Mouse (Mus musculus): ENCODE results near the gene Ano2. TPM values are rescaled to one million over a fixed set of nuclear protein-coding genes. Genes with fewer than 3 reads are reported as not detected.

Gene Ano2
- polyA plus RNA-seq (2012; rRNA removed), result 0.08 and 0.66 TPM in 2 replicates

GRCm38 (mm10) chr6:125690057-125690703 is at the start of gene Ano2:
Gene Ano2 (plus strand): TSS chr6:125690419.
- WGBS, result 10% methylated on average over 20 of the region's 20 CpGs
- no peaks in the 10 kb centered on the region for H3K4me1 ChIP-seq (ENCODE audit: control insufficient read depth, insufficient read depth, insufficient read length, low read length)
- H3K4me3 ChIP-seq (ENCODE audit: low read depth, low read length), result no peak within 1 kb of the TSS
- TF ChIP-seq POLR2A (IDR thresholded peaks at IDR 0.05; ENCODE audit: low read depth, low read length) (no peak), CTCF (IDR thresholded peaks at IDR 0.05; ENCODE audit: extremely low read depth, insufficient read length, insufficient replicate concordance, low read depth, low read length) (no peak)
- H3K27ac ChIP-seq (ENCODE audit: insufficient read depth, low read depth, low read length), result no peak within 1 kb of the TSS
- H3K36me3 ChIP-seq (ENCODE audit: control insufficient read depth, insufficient read depth, low read length), result no peaks in the 10 kb centered on the region
- H3K27me3 ChIP-seq (ENCODE audit: control insufficient read depth, insufficient read depth, low read length), result no peaks in the 10 kb centered on the region

- Histone ChIP-seq H3K27ac (ENCODE audit: insufficient read depth, low read depth, low read length) (peak overlapping the region; percentile 43), H3K27me3 (ENCODE audit: control insufficient read depth, insufficient read depth, low read length) (no peaks in the 10 kb centered on the region), H3K4me3 (ENCODE audit: low read depth, low read length) (no peak overlapping the region), H3K4me1 (ENCODE audit: control insufficient read depth, insufficient read depth, insufficient read length, low read length) (peaks cover 7% of the 10 kb centered on the region; the same call in 1 of the 2 replicates), H3K36me3 (ENCODE audit: control insufficient read depth, insufficient read depth, low read length) (no peaks in the 10 kb centered on the region)
- TF ChIP-seq CTCF (IDR thresholded peaks at IDR 0.05; ENCODE audit: extremely low read depth, insufficient read length, insufficient replicate concordance, low read depth, low read length) (no peak), POLR2A (IDR thresholded peaks at IDR 0.05; ENCODE audit: low read depth, low read length) (no peak)
- 12% methylated on average over 4 of the region's 4 CpGs for WGBS
These were observed 49.7 kb upstream of the Ano2 start for GRCm38 (mm10) chr6:125640486-125640885.

- no peaks in the 10 kb centered on the region for H3K36me3 ChIP-seq (ENCODE audit: control insufficient read depth, insufficient read depth, low read length)
- no peak for TF ChIP-seq CTCF (IDR thresholded peaks at IDR 0.05; ENCODE audit: extremely low read depth, insufficient read length, insufficient replicate concordance, low read depth, low read length)
- TF ChIP-seq POLR2A (IDR thresholded peaks at IDR 0.05; ENCODE audit: low read depth, low read length), result no peak
- 90% methylated on average over 8 of the region's 8 CpGs for WGBS
- H3K4me3 ChIP-seq (ENCODE audit: low read depth, low read length), result no peak overlapping the region
- H3K27me3 ChIP-seq (ENCODE audit: control insufficient read depth, insufficient read depth, low read length), result no peaks in the 10 kb centered on the region
- peak overlapping the region; percentile 43 for H3K27ac ChIP-seq (ENCODE audit: insufficient read depth, low read depth, low read length)
- peaks cover 7% of the 10 kb centered on the region; the same call in 1 of the 2 replicates for H3K4me1 ChIP-seq (ENCODE audit: control insufficient read depth, insufficient read depth, insufficient read length, low read length)
These were observed 49.1 kb upstream of the Ano2 start for GRCm38 (mm10) chr6:125641146-125641545.

GRCm38 (mm10) chr6:125648964-125649363 is 41.3 kb upstream of the Ano2 start:
- Histone ChIP-seq H3K4me1 (ENCODE audit: control insufficient read depth, insufficient read depth, insufficient read length, low read length) (peaks cover 11% of the 10 kb centered on the region; the same call in 1 of the 2 replicates), H3K4me3 (ENCODE audit: low read depth, low read length) (no peak overlapping the region), H3K27me3 (ENCODE audit: control insufficient read depth, insufficient read depth, low read length) (no peaks in the 10 kb centered on the region), H3K36me3 (ENCODE audit: control insufficient read depth, insufficient read depth, low read length) (no peaks in the 10 kb centered on the region), H3K27ac (ENCODE audit: insufficient read depth, low read depth, low read length) (no peak overlapping the region)
- no peak for TF ChIP-seq CTCF (IDR thresholded peaks at IDR 0.05; ENCODE audit: extremely low read depth, insufficient read length, insufficient replicate concordance, low read depth, low read length)
- whole genome bisulfite sequencing, result 28% methylated on average over 12 of the region's 12 CpGs

- Histone ChIP-seq H3K27ac (ENCODE audit: insufficient read depth, low read depth, low read length) (no peak overlapping the region), H3K36me3 (ENCODE audit: control insufficient read depth, insufficient read depth, low read length) (no peaks in the 10 kb centered on the region), H3K4me1 (ENCODE audit: control insufficient read depth, insufficient read depth, insufficient read length, low read length) (peaks cover 8% of the 10 kb centered on the region; the same call in 1 of the 2 replicates), H3K27me3 (ENCODE audit: control insufficient read depth, insufficient read depth, low read length) (no peaks in the 10 kb centered on the region), H3K4me3 (ENCODE audit: low read depth, low read length) (no peak overlapping the region)
- TF ChIP-seq CTCF (IDR thresholded peaks at IDR 0.05; ENCODE audit: extremely low read depth, insufficient read length, insufficient replicate concordance, low read depth, low read length) (no peak), POLR2A (IDR thresholded peaks at IDR 0.05; ENCODE audit: low read depth, low read length) (no peak)
- WGBS, result 74% methylated on average over 3 of the region's 3 CpGs
These were observed 38.9 kb upstream of the Ano2 start for GRCm38 (mm10) chr6:125651335-125651734.

GRCm38 (mm10) chr6:125653416-125653815 is 36.8 kb upstream of the Ano2 start:
- peaks cover 8% of the 10 kb centered on the region; the same call in 1 of the 2 replicates for H3K4me1 ChIP-seq (ENCODE audit: control insufficient read depth, insufficient read depth, insufficient read length, low read length)
- no peak overlapping the region for H3K4me3 ChIP-seq (ENCODE audit: low read depth, low read length)
- WGBS, result 25% methylated on average over 1 of the region's 1 CpGs
- H3K36me3 ChIP-seq (ENCODE audit: control insufficient read depth, insufficient read depth, low read length), result no peaks in the 10 kb centered on the region
- TF ChIP-seq POLR2A (IDR thresholded peaks at IDR 0.05; ENCODE audit: low read depth, low read length) (no peak), CTCF (IDR thresholded peaks at IDR 0.05; ENCODE audit: extremely low read depth, insufficient read length, insufficient replicate concordance, low read depth, low read length) (no peak)
- H3K27me3 ChIP-seq (ENCODE audit: control insufficient read depth, insufficient read depth, low read length), result no peaks in the 10 kb centered on the region
- no peak overlapping the region for H3K27ac ChIP-seq (ENCODE audit: insufficient read depth, low read depth, low read length)

- 79% methylated on average over 13 of the region's 13 CpGs for WGBS
- Histone ChIP-seq H3K36me3 (ENCODE audit: control insufficient read depth, insufficient read depth, low read length) (no peaks in the 10 kb centered on the region), H3K4me1 (ENCODE audit: control insufficient read depth, insufficient read depth, insufficient read length, low read length) (no peaks in the 10 kb centered on the region), H3K27ac (ENCODE audit: insufficient read depth, low read depth, low read length) (no peak overlapping the region), H3K4me3 (ENCODE audit: low read depth, low read length) (no peak overlapping the region), H3K27me3 (ENCODE audit: control insufficient read depth, insufficient read depth, low read length) (no peaks in the 10 kb centered on the region)
- TF ChIP-seq POLR2A (IDR thresholded peaks at IDR 0.05; ENCODE audit: low read depth, low read length) (no peak), CTCF (IDR thresholded peaks at IDR 0.05; ENCODE audit: extremely low read depth, insufficient read length, insufficient replicate concordance, low read depth, low read length) (no peak)
These were observed 33.3 kb upstream of the Ano2 start for GRCm38 (mm10) chr6:125656921-125657320.
